Mouse (Mus musculus): Measurements from ENCODE around the gene Pck1. TPM values are rescaled to one million over a fixed set of nuclear protein-coding genes. Genes with fewer than 3 reads are reported as not detected.

Pck1 gene
- polyA plus RNA-seq, 1 experiment from 2014 or later: not detected

- Histone ChIP-seq H3K9ac (ENCODE audit: low read length) (no peak overlapping the region), H3K4me2 (ENCODE audit: low read length) (no peak overlapping the region), H3K4me1 (ENCODE audit: control insufficient read depth, insufficient read depth, low read length) (no peaks in the 10 kb centered on the region), H3K27ac (ENCODE audit: low read depth, low read length) (no peak overlapping the region), H3K9me3 (replicated peaks; ENCODE audit: control insufficient read depth, low read length) (no peaks in the 10 kb centered on the region), H3K36me3 (ENCODE audit: control insufficient read depth, insufficient read depth, low read length) (no peaks in the 10 kb centered on the region), H3K27me3 (replicated peaks; ENCODE audit: control insufficient read depth, insufficient read depth, low read length) (no peaks in the 10 kb centered on the region), H3K4me3 (ENCODE audit: low read depth, low read length) (no peak overlapping the region)
- no peak for ATAC-seq
- 94% methylated on average over 10 of the region's 10 CpGs for WGBS
- no peak for DNase-seq (ENCODE audit: low spot score)
Measured at GRCm38 (mm10) chr2:173155907-173156306, 3.1 kb downstream of the Pck1 start.

DNA sequence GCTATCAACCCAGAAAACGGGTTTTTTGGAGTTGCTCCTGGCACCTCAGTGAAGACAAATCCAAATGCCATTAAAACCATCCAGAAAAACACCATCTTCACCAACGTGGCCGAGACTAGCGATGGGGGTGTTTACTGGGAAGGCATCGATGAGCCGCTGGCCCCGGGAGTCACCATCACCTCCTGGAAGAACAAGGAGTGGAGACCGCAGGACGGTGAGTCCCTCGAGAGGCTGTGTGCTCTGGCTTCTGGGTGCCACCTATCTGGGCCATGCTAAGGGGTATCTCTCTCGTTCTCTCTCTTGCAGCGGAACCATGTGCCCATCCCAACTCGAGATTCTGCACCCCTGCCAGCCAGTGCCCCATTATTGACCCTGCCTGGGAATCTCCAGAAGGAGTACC lies 4.1 kb downstream of the Pck1 start:
- WGBS: 88% methylated on average over 13 of the region's 13 CpGs
- no peak for DNase-seq (ENCODE audit: low spot score)
- H3K9ac ChIP-seq (ENCODE audit: low read length): no peak overlapping the region
- H3K4me3 ChIP-seq (ENCODE audit: low read depth, low read length): no peak overlapping the region
- H3K4me2 ChIP-seq (ENCODE audit: low read length): no peak overlapping the region
- H3K27ac ChIP-seq (ENCODE audit: low read depth, low read length): no peak overlapping the region
- no peaks in the 10 kb centered on the region for H3K27me3 ChIP-seq (replicated peaks; ENCODE audit: control insufficient read depth, insufficient read depth, low read length)
- ATAC-seq: no peak
- no peaks in the 10 kb centered on the region for H3K36me3 ChIP-seq (ENCODE audit: control insufficient read depth, insufficient read depth, low read length)
- H3K9me3 ChIP-seq (replicated peaks; ENCODE audit: control insufficient read depth, low read length): no peaks in the 10 kb centered on the region
- no peaks in the 10 kb centered on the region for H3K4me1 ChIP-seq (ENCODE audit: control insufficient read depth, insufficient read depth, low read length)

DNA sequence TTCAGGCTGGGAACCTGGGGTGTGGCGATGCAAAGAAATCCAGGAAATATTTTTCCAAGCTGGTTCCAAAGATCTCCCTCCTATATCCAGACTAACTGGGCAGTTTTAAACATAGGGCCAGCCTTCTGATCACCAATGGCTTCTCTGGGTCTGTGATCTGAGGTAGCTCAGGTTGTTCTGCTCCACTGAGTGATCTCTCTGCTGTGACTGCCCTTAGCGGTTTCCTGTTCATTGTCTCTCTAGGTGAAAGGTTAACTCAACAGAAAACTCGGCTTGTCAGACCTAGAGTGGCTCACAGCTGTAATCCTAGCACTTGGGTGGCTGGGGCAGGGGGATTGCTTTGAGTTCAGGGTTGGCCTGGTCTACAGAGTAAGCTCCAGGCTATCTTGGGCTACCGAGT lies 4.5 kb downstream of the Pck1 start:
- 65% methylated on average over 4 of the region's 4 CpGs for WGBS
- Histone ChIP-seq H3K27me3 (replicated peaks; ENCODE audit: control insufficient read depth, insufficient read depth, low read length) (no peaks in the 10 kb centered on the region), H3K4me3 (ENCODE audit: low read depth, low read length) (no peak overlapping the region), H3K9me3 (replicated peaks; ENCODE audit: control insufficient read depth, low read length) (no peaks in the 10 kb centered on the region), H3K9ac (ENCODE audit: low read length) (no peak overlapping the region), H3K4me1 (ENCODE audit: control insufficient read depth, insufficient read depth, low read length) (no peaks in the 10 kb centered on the region), H3K27ac (ENCODE audit: low read depth, low read length) (no peak overlapping the region), H3K4me2 (ENCODE audit: low read length) (no peak overlapping the region), H3K36me3 (ENCODE audit: control insufficient read depth, insufficient read depth, low read length) (no peaks in the 10 kb centered on the region)
- no peak for ATAC-seq
- DNase-seq (ENCODE audit: low spot score): no peak

GRCm38 (mm10) chr2:173157871-173158270 lies 5.0 kb downstream of the Pck1 start:
- no peak overlapping the region for H3K4me2 ChIP-seq (ENCODE audit: low read length)
- 94% methylated on average over 4 of the region's 4 CpGs for WGBS
- H3K36me3 ChIP-seq (ENCODE audit: control insufficient read depth, insufficient read depth, low read length): no peaks in the 10 kb centered on the region
- H3K4me1 ChIP-seq (ENCODE audit: control insufficient read depth, insufficient read depth, low read length): no peaks in the 10 kb centered on the region
- no peak for ATAC-seq
- H3K27ac ChIP-seq (ENCODE audit: low read depth, low read length): no peak overlapping the region
- DNase-seq (ENCODE audit: low spot score): no peak
- H3K4me3 ChIP-seq (ENCODE audit: low read depth, low read length): no peak overlapping the region
- H3K9me3 ChIP-seq (replicated peaks; ENCODE audit: control insufficient read depth, low read length): no peaks in the 10 kb centered on the region
- H3K9ac ChIP-seq (ENCODE audit: low read length): no peak overlapping the region
- no peaks in the 10 kb centered on the region for H3K27me3 ChIP-seq (replicated peaks; ENCODE audit: control insufficient read depth, insufficient read depth, low read length)

DNA sequence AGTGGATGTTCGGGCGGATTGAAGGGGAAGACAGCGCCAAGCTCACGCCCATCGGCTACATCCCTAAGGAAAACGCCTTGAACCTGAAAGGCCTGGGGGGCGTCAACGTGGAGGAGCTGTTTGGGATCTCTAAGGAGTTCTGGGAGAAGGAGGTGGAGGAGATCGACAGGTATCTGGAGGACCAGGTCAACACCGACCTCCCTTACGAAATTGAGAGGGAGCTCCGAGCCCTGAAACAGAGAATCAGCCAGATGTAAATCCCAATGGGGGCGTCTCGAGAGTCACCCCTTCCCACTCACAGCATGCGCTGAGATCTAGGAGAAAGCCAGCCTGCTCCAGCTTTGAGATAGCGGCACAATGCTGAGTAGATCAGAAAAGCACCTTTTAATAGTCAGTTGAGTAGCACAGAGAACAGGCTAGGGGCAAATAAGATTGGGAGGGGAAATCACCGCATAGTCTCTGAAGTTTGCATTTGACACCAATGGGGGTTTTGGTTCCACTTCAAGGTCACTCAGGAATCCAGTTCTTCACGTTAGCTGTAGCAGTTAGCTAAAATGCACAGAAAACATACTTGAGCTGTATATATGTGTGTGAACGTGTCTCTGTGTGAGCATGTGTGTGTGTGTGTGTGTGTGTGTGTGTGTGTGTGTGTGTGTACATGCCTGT lies 5.7 kb downstream of the Pck1 start:
- ATAC-seq: no peak
- H3K9me3 ChIP-seq (replicated peaks; ENCODE audit: control insufficient read depth, low read length): no peaks in the 10 kb centered on the region
- H3K4me3 ChIP-seq (ENCODE audit: low read depth, low read length): no peak overlapping the region
- 90% methylated on average over 19 of the region's 19 CpGs for WGBS
- no peaks in the 10 kb centered on the region for H3K4me1 ChIP-seq (ENCODE audit: control insufficient read depth, insufficient read depth, low read length)
- H3K4me2 ChIP-seq (ENCODE audit: low read length): no peak overlapping the region
- H3K36me3 ChIP-seq (ENCODE audit: control insufficient read depth, insufficient read depth, low read length): no peaks in the 10 kb centered on the region
- no peak for DNase-seq (ENCODE audit: low spot score)
- no peaks in the 10 kb centered on the region for H3K27me3 ChIP-seq (replicated peaks; ENCODE audit: control insufficient read depth, insufficient read depth, low read length)
- H3K27ac ChIP-seq (ENCODE audit: low read depth, low read length): no peak overlapping the region
- no peak overlapping the region for H3K9ac ChIP-seq (ENCODE audit: low read length)

DNA sequence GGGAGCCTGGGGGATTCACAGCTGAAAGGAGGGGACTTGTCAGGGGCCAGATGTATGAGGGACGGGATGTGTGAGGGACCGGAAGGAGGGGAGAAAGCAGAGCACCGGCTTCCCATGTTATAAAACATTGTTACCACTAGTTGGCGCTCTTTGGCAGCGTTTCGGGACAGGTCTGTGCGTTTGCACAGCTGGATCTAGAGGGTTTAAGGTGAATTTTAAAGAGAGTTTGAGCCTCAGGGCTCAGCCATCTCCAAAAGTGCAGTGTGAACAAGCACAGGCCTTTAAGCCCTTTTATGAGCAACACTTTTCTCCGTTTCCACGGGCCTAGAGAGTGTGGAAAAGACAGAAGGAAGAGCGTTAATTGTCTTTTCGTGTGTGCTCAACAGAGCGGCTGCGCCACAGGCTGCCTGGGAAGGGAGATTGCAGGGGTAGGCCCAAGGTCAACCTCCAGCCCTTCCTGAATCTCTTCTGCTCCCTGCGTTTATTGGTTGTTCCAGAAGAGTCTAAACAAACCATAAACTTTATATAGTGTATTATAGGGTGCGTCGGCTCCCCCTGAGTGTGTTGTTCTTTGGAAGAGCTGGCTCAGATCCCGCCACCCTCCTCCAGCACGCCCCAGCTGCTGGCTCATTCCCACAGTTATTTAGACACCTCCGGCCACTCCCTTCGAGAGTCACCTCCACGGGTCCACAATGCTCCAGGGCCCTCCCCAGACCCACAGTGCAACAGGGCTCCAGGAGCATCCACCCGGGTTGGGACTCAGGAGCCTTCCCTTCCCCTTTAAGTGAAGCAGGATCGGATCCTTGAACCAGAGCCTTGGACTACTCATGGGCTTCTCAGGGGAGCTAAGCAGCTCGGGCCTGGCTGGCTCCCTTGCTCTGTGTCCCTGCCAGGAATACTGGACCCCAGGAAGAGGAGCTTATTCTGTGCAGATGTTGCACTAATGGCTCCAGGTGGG lies 6.8 kb downstream of the Pck1 start:
- no peak overlapping the region for H3K27ac ChIP-seq (ENCODE audit: low read depth, low read length)
- no peak overlapping the region for H3K4me2 ChIP-seq (ENCODE audit: low read length)
- 57% methylated on average over 24 of the region's 24 CpGs for WGBS
- no peaks in the 10 kb centered on the region for H3K4me1 ChIP-seq (ENCODE audit: control insufficient read depth, insufficient read depth, low read length)
- H3K27me3 ChIP-seq (replicated peaks; ENCODE audit: control insufficient read depth, insufficient read depth, low read length): no peaks in the 10 kb centered on the region
- no peak overlapping the region for H3K9ac ChIP-seq (ENCODE audit: low read length)
- DNase-seq (ENCODE audit: low spot score) (peak; percentile 74), ATAC-seq (peak; percentile 68)
- H3K36me3 ChIP-seq (ENCODE audit: control insufficient read depth, insufficient read depth, low read length): no peaks in the 10 kb centered on the region
- H3K9me3 ChIP-seq (replicated peaks; ENCODE audit: control insufficient read depth, low read length): no peaks in the 10 kb centered on the region
- H3K4me3 ChIP-seq (ENCODE audit: low read depth, low read length): no peak overlapping the region

DNA sequence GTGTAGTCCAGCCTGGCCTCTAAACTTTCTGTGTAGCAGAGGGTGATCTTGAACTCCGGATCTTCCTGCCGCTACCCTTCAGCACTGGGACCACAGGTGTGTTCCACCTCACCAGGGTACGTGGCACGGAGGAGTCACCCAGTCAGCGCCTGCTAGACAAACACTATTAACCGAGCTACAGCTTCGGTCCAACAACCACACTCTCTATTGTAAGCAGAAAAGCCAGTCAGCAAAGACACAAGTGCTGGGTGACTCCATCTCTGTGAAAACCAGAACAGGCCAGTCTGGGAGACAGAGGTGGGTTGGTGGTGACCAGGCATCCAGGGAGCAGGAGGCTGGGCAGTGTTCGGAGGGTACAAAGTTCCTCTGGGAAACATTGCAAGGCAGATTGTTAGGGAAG lies 10.5 kb downstream of the Pck1 start:
- 87% methylated on average over 8 of the region's 8 CpGs for WGBS
- no peak overlapping the region for H3K4me2 ChIP-seq (ENCODE audit: low read length)
- no peak overlapping the region for H3K9ac ChIP-seq (ENCODE audit: low read length)
- no peaks in the 10 kb centered on the region for H3K36me3 ChIP-seq (ENCODE audit: control insufficient read depth, insufficient read depth, low read length)
- H3K27ac ChIP-seq (ENCODE audit: low read depth, low read length): no peak overlapping the region
- H3K4me1 ChIP-seq (ENCODE audit: control insufficient read depth, insufficient read depth, low read length): no peaks in the 10 kb centered on the region
- H3K9me3 ChIP-seq (replicated peaks; ENCODE audit: control insufficient read depth, low read length): no peaks in the 10 kb centered on the region
- H3K27me3 ChIP-seq (replicated peaks; ENCODE audit: control insufficient read depth, insufficient read depth, low read length): no peaks in the 10 kb centered on the region
- H3K4me3 ChIP-seq (ENCODE audit: low read depth, low read length): no peak overlapping the region
- ATAC-seq (no peak), DNase-seq (ENCODE audit: low spot score) (no peak)

- 55% methylated on average over 2 of the region's 2 CpGs for WGBS
- DNase-seq (ENCODE audit: low spot score) (no peak), ATAC-seq (no peak)
- no peak overlapping the region for H3K27ac ChIP-seq (ENCODE audit: low read depth, low read length)
- no peaks in the 10 kb centered on the region for H3K4me1 ChIP-seq (ENCODE audit: control insufficient read depth, insufficient read depth, low read length)
- no peak overlapping the region for H3K4me2 ChIP-seq (ENCODE audit: low read length)
- no peaks in the 10 kb centered on the region for H3K36me3 ChIP-seq (ENCODE audit: control insufficient read depth, insufficient read depth, low read length)
- no peak overlapping the region for H3K9ac ChIP-seq (ENCODE audit: low read length)
- no peaks in the 10 kb centered on the region for H3K27me3 ChIP-seq (replicated peaks; ENCODE audit: control insufficient read depth, insufficient read depth, low read length)
- no peak overlapping the region for H3K4me3 ChIP-seq (ENCODE audit: low read depth, low read length)
- H3K9me3 ChIP-seq (replicated peaks; ENCODE audit: control insufficient read depth, low read length): no peaks in the 10 kb centered on the region
Measured at GRCm38 (mm10) chr2:173164358-173164757, 11.5 kb downstream of the Pck1 start.

GRCm38 (mm10) chr2:173164946-173165345 lies 12.1 kb downstream of the Pck1 start:
- no peak overlapping the region for H3K4me3 ChIP-seq (ENCODE audit: low read depth, low read length)
- ATAC-seq: no peak
- no peaks in the 10 kb centered on the region for H3K27me3 ChIP-seq (replicated peaks; ENCODE audit: control insufficient read depth, insufficient read depth, low read length)
- no peaks in the 10 kb centered on the region for H3K4me1 ChIP-seq (ENCODE audit: control insufficient read depth, insufficient read depth, low read length)
- H3K36me3 ChIP-seq (ENCODE audit: control insufficient read depth, insufficient read depth, low read length): no peaks in the 10 kb centered on the region
- H3K9ac ChIP-seq (ENCODE audit: low read length): no peak overlapping the region
- no peaks in the 10 kb centered on the region for H3K9me3 ChIP-seq (replicated peaks; ENCODE audit: control insufficient read depth, low read length)
- H3K27ac ChIP-seq (ENCODE audit: low read depth, low read length): no peak overlapping the region
- no peak for DNase-seq (ENCODE audit: low spot score)
- WGBS: 88% methylated on average over 10 of the region's 10 CpGs
- no peak overlapping the region for H3K4me2 ChIP-seq (ENCODE audit: low read length)
